Mouse (Mus musculus): ENCODE measurements around the gene Gm3646. TPM values are rescaled to one million over a fixed set of nuclear protein-coding genes. Genes with fewer than 3 reads are reported as not detected.
A peak's percentile ranks its signal among the peaks of the same experiment; 100 is the strongest.

Gene Gm3646
- polyA plus RNA-seq, 1 experiment: not detected

DNA sequence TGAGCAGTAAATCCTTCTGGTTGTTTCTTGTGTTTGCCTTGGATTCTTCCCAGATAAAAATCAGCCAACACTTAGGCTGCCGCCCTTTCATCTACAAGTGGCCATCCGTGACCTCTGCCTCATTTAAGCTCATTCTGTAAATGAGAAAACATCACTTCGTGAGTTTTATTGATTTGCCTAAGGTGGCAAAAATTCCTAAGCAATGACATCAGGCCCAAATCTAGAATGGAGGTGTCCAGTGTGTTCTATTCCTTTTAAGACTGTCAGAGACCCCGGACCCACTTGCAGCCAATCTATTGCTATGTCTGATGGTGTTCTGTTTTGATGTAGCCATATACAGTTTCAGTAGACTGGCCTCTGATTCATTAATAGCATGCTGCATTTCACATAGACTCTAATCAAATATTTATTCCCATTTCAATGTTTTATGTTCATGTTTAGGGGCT lies 26.5 kb upstream of the Gm3646 start:
- Histone ChIP-seq H3K27ac (ENCODE audit: insufficient read depth, low read depth, low read length) (no peak overlapping the region), H3K4me3 (ENCODE audit: insufficient read depth, low read length) (no peak overlapping the region), H3K4me1 (ENCODE audit: control insufficient read depth, insufficient read depth, low read length) (peaks cover 9% of the 10 kb centered on the region)
- TF ChIP-seq POLR2A (IDR thresholded peaks at IDR 0.05; ENCODE audit: borderline replicate concordance, low read depth, low read length) (no peak), CTCF (IDR thresholded peaks at IDR 0.05; ENCODE audit: low read depth, low read length) (no peak)

- H3K27ac ChIP-seq (ENCODE audit: insufficient read depth, low read depth, low read length): no peak overlapping the region
- TF ChIP-seq POLR2A (IDR thresholded peaks at IDR 0.05; ENCODE audit: borderline replicate concordance, low read depth, low read length) (no peak), CTCF (IDR thresholded peaks at IDR 0.05; ENCODE audit: low read depth, low read length) (no peak)
- H3K4me3 ChIP-seq (ENCODE audit: insufficient read depth, low read length): no peak overlapping the region
- H3K4me1 ChIP-seq (ENCODE audit: control insufficient read depth, insufficient read depth, low read length): peaks cover 9% of the 10 kb centered on the region
Measured at GRCm38 (mm10) chr1:39830786-39831593, 25.9 kb upstream of the Gm3646 start.

DNA sequence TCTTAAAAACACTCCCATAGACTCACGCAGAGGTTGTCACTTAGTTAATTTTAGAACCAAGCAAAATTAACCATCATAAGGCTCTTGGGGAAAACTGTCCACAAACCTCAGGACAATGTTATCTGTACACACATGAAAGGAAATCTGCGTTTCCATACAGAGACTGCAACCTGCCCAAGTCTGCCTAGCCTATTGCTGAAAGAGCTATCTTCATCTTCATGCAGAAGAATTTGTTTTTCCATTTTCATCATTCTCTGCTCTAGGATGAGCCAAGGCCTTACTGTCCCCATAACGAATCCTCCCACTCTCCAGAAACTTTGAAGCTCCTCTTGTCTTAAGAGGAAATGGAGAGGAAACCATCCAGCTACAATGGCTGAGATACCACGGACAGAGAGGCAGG lies 19.8 kb upstream of the Gm3646 start:
- no peak overlapping the region for H3K27ac ChIP-seq (ENCODE audit: insufficient read depth, low read depth, low read length)
- peaks cover 8% of the 10 kb centered on the region for H3K4me1 ChIP-seq (ENCODE audit: control insufficient read depth, insufficient read depth, low read length)
- H3K4me3 ChIP-seq (ENCODE audit: insufficient read depth, low read length): no peak overlapping the region
- TF ChIP-seq POLR2A (IDR thresholded peaks at IDR 0.05; ENCODE audit: borderline replicate concordance, low read depth, low read length): no peak
- TF ChIP-seq CTCF (IDR thresholded peaks at IDR 0.05; ENCODE audit: low read depth, low read length): no peak

DNA sequence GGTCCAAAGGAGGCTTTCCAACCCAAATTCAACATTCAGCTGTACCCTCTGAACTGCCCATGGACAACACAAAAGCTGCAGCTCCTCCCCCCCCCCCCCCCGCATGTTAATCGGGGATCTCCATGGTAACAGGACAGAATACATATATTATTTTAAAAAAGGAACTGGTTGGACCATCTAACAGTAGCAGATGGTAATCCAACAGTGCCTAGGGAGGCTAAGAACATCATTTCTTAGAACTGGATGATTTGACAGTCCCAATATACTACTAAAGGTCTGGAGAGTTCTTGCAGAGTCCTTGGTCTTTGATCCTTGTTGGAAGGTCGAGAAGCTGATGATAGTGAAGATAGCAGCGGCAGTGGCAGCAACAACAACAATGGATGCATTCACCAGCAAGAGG lies 19.1 kb upstream of the Gm3646 start:
- H3K27ac ChIP-seq (ENCODE audit: insufficient read depth, low read depth, low read length): no peak overlapping the region
- TF ChIP-seq POLR2A (IDR thresholded peaks at IDR 0.05; ENCODE audit: borderline replicate concordance, low read depth, low read length) (no peak), CTCF (IDR thresholded peaks at IDR 0.05; ENCODE audit: low read depth, low read length) (no peak)
- H3K4me1 ChIP-seq (ENCODE audit: control insufficient read depth, insufficient read depth, low read length): peaks cover 8% of the 10 kb centered on the region
- no peak overlapping the region for H3K4me3 ChIP-seq (ENCODE audit: insufficient read depth, low read length)

DNA sequence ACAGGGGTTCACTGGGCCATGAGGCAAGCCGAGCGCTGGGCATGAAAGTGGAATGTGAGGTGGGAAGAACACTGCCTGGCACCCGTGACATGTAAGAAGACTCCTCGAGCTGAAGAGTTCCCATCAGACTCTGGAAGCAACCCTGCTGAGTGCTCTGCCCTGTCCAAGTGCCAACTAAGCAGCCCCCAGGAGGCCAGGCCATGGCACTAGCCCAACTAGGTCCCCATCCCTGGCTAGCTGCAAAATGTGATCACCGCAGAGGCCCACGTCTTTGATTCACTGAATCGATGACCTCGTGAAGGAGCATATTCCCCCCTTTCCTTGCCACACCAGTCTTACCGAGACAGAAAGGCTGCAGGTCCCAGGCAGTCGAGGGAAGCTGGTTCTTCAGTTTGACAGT lies 14.5 kb upstream of the Gm3646 start:
- H3K27ac ChIP-seq (ENCODE audit: insufficient read depth, low read depth, low read length): no peak overlapping the region
- H3K4me1 ChIP-seq (ENCODE audit: control insufficient read depth, insufficient read depth, low read length): peaks cover 3% of the 10 kb centered on the region
- TF ChIP-seq CTCF (IDR thresholded peaks at IDR 0.05; ENCODE audit: low read depth, low read length) (no peak), POLR2A (IDR thresholded peaks at IDR 0.05; ENCODE audit: borderline replicate concordance, low read depth, low read length) (no peak)
- no peak overlapping the region for H3K4me3 ChIP-seq (ENCODE audit: insufficient read depth, low read length)

DNA sequence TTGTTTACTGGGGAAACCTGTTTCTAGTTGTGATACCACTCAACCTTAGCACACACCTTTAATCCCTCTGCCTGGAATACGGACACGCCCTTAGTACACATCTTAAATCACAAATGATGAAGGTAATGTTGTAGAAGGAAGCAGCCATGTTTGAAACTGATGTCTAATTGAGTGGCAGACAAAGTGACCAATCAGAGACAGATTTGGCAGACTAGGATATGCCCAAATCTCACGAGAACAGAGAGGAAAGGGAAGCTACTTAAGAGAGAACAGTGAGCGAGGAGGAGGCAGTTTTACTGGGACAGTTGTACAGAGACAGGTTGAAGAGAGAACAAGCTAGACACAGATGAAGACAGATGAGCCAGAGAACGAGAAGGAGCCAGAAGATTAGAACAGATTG lies 10.6 kb upstream of the Gm3646 start:
- Histone ChIP-seq H3K27ac (ENCODE audit: insufficient read depth, low read depth, low read length) (no peak overlapping the region), H3K4me1 (ENCODE audit: control insufficient read depth, insufficient read depth, low read length) (no peaks in the 10 kb centered on the region), H3K4me3 (ENCODE audit: insufficient read depth, low read length) (no peak overlapping the region)
- TF ChIP-seq CTCF (IDR thresholded peaks at IDR 0.05; ENCODE audit: low read depth, low read length) (no peak), POLR2A (IDR thresholded peaks at IDR 0.05; ENCODE audit: borderline replicate concordance, low read depth, low read length) (no peak)

DNA sequence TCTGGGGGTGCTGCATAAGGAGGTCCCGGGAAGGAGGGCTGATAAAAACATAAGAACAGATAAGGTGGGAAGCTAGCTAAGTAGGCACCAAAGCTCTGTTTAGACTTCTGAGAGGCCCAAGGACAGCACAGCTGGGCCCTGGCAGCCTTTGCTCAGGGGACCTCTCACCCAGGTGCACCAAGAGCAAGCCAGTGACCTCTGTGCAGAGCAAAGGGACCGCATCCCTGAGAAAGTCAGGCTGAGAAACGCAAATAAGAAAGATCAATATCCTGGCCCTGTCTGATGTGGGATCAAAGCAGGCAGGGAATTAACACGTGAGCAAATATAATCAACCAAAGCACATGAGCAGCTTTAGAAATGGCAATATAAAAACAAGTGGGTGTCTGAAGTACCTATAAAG lies 7.9 kb upstream of the Gm3646 start:
- Histone ChIP-seq H3K27ac (ENCODE audit: insufficient read depth, low read depth, low read length) (no peak overlapping the region), H3K4me3 (ENCODE audit: insufficient read depth, low read length) (no peak overlapping the region), H3K4me1 (ENCODE audit: control insufficient read depth, insufficient read depth, low read length) (no peaks in the 10 kb centered on the region)
- no peak for TF ChIP-seq CTCF (IDR thresholded peaks at IDR 0.05; ENCODE audit: low read depth, low read length)
- no peak for TF ChIP-seq POLR2A (IDR thresholded peaks at IDR 0.05; ENCODE audit: borderline replicate concordance, low read depth, low read length)

DNA sequence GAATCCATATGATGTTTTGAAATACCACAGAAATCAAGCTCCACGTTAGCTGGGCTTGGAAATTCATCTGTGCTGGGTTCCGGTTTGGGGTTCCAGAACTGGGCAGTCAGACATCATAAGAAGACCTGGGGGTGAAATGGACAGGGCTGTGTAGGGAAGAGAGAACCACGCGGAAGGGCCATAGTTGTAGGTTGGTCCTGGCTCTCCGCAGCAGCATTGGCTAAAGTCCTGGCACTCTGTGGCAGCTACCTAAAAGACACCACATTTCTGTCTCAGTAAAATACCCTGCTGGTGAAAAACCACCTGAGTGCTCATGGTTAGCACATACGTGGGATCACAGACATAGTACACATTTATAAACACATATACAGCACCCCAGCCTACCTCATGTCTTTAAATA lies 343 bp downstream of the Gm3646 start:
- TF ChIP-seq POLR2A (IDR thresholded peaks at IDR 0.05; ENCODE audit: borderline replicate concordance, low read depth, low read length) (no peak), CTCF (IDR thresholded peaks at IDR 0.05; ENCODE audit: low read depth, low read length) (no peak)
- H3K27ac ChIP-seq (ENCODE audit: insufficient read depth, low read depth, low read length): no peak overlapping the region
- H3K4me1 ChIP-seq (ENCODE audit: control insufficient read depth, insufficient read depth, low read length): no peaks in the 10 kb centered on the region
- H3K4me3 ChIP-seq (ENCODE audit: insufficient read depth, low read length): no peak overlapping the region

GRCm38 (mm10) chr1:39802946-39803345 lies 2.2 kb downstream of the Gm3646 start:
- Histone ChIP-seq H3K27ac (ENCODE audit: insufficient read depth, low read depth, low read length) (no peak overlapping the region), H3K4me1 (ENCODE audit: control insufficient read depth, insufficient read depth, low read length) (no peaks in the 10 kb centered on the region), H3K4me3 (ENCODE audit: insufficient read depth, low read length) (no peak overlapping the region)
- TF ChIP-seq POLR2A (IDR thresholded peaks at IDR 0.05; ENCODE audit: borderline replicate concordance, low read depth, low read length) (no peak), CTCF (IDR thresholded peaks at IDR 0.05; ENCODE audit: low read depth, low read length) (no peak)

DNA sequence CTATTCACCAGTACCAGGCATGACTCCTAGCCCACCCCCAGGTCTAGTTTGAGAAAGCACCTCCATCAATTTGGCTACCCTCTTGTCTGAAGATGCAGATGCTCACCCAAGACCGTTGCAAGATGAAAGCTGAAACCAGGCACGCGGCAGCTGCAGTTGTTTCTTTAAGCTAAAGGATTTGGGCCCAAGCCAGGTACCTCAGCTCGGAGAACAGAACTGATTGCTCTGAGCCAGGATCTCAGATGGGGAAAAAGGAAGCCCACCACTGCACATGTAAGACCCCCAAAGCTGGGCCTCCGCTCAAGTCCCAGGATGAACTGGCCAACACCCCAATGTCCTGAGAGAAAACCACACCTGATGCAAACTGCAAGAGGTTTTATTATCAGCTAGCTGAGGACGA lies 7.6 kb downstream of the Gm3646 start:
- Histone ChIP-seq H3K4me3 (ENCODE audit: insufficient read depth, low read length) (no peak overlapping the region), H3K27ac (ENCODE audit: insufficient read depth, low read depth, low read length) (peak overlapping the region; percentile 54), H3K4me1 (ENCODE audit: control insufficient read depth, insufficient read depth, low read length) (no peaks in the 10 kb centered on the region)
- TF ChIP-seq CTCF (IDR thresholded peaks at IDR 0.05; ENCODE audit: low read depth, low read length) (no peak), POLR2A (IDR thresholded peaks at IDR 0.05; ENCODE audit: borderline replicate concordance, low read depth, low read length) (no peak)
